Mouse (Mus musculus): ENCODE results near the gene Limch1.

Gene Limch1

DNA sequence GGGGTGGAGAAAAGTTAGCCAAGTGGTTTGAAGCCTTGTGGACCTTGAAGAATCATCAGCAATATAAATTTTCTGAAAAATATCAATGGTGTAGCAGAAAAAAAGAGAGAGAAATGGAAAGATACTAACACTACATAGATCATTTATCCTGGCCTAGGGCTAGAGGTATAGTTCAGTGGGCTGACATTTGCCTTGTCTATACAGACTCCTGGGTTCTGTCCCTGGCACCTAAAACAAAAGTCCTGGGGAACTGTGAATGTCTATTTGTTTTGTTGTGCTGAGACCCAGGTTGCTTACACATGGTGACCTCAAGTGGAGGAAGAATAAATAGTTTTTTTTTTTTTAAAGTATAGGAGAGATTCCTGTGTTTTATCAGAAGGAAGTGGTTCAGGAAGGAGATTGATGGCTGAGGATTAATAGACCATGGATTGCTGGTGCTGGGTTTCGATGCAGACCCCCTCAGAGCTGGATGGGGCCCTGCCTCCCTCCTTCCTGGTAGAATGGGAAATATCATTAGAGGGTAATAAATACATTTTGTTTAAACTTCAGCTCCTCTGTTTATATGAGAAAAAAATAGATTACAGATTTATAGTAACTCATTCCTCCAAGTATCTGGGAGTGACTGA, 40.5 kb downstream of the Limch1 start:
- DNase-seq (ENCODE audit: low spot score in 2 of 2), result no peak

DNA sequence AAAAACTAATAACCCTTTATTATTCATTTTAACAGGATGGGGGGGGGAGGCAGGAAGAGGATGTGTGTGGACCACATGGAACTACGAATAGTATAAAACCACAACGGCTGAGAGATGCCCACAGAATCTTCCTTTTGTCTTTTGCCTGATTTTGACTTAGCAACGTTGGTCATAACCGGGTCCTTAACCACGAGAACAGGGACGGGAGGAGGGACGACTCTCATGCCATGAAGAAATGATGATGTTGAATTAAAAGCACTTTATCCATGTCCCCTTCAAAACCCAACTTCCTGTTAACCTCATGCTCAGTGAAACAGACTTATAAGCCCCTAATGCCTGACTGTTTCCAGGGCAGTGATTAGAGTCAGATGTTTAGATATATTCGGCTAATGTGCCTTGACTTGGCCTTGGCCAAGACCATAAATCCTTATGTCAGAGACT, 41.0 kb downstream of the Limch1 start:
- DNase-seq (ENCODE audit: low spot score in 2 of 2), result no peak

DNA sequence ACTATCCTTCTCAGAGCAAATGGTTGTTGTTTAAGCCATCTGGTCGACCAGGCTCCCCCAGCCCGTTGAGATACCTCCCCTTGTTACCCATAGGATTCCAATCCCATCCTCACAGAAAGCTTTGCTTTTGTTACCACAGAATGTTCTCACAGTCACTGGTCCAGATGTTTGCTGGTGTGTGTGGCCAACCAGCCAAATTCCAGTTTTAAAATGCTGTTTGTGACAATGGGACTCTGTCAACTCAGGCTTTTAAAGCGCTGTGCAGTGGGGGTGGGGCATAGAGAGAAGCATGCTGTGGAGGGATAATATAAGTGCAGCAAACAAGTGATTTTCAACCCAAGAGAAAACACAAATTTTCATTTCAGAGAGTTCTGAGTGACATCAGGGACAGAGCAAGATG, 43.4 kb downstream of the Limch1 start:
- DNase-seq (ENCODE audit: low spot score in 2 of 2), result peak in 1 of 2 experiments; percentile 24

DNA sequence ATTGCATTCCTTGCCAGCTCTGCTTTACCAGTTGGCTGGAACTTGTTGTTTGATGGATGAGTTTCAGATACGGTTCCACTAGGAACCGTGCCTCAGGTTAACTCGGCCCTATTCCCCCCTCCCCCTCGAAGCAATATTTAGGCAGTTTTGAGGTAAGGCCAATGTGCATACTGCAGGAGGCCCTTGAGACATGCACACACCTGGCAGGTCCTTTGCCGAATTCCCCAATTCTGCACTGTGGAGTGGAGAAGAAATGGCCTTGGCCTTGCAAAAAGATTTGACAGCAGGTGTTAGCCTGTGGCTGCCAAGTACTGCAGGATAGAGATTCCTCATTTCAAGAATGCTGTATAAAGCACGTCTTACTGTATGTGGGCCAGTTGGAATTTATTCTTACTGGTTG, 45.5 kb downstream of the Limch1 start:
- DNase-seq (ENCODE audit: low spot score in 2 of 2), result no peak

DNA sequence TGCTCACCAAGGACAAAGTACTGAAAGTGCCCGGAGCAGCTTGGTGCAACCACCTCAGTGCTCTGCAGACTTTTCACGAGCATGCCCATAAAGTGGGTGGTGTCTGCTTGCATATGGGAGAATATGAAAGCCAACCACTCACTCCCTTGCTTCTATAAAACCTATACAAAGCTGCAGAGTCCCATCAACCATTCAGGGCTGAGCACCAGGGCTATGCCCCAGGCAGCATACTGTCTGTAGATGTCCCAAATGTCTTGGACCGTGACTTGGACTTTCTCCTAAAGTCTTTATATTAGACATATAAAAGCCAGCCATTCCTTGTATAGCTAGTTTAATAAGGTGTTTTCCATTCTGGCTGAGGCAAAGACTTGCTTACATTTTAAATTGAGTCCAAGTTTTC, 47.6 kb downstream of the Limch1 start:
- no peak for DNase-seq (ENCODE audit: low spot score in 2 of 2)

DNA sequence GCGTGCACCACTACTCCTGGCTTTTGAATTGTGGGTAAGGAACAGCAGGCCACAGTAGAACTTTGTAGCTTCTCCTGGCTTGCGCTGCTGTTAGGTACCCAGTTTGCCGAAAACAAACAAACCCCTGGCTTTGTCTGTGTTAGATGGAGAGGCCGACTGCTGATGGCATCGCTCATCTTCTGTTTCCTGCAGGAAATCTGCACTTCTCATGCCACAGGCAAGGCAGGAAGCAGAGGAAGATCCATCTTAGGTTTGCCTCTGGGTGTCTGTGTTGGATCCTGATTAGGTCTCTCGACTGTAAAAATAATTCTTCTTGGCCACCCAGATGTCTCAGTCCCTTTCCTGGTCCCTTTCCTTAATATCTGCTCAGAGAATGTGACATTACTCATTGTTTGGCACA, 51.7 kb downstream of the Limch1 start:
- DNase-seq (ENCODE audit: low spot score in 2 of 2), result no peak

DNA sequence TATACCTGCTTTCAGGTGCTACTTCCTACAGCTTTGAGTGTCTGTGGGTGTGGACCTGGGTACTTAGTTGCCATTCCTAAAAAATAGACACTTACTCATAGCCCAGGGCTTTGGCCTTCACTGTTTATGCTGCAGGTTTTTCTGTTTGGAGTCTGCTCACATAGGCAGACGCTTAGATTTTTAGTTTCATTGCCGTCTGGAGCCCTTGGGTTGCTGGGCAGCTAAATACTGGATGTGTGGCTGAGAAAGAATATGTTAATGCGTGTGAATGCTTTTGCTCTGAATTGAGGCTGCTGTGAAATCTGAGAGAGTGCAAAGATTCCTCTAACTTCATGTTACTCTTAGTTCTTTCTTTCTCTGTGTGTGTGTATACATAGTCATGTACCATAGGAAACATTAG, 52.5 kb downstream of the Limch1 start:
- no peak for DNase-seq (ENCODE audit: low spot score in 2 of 2)

DNA sequence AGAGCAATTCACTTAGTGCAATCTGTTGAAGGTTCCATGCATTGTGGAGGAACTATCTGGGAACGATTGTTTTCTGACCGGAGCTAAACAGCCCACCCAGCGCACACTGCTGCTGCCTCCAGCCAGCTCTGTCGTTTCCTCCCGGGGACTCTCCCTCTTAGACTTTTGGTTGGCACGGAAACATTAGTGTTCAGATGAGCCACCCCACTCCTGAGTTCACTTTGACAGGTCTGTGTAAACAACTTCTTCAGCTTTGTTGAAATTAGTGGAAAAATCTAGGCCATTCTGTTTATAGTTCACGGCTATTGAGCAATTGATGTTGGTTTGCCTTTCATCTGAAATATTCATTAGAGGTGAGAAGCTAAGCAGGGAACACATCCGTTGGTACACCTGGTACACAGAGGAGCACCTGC, 53.0 kb downstream of the Limch1 start:
- no peak for DNase-seq (ENCODE audit: low spot score in 2 of 2)

DNA sequence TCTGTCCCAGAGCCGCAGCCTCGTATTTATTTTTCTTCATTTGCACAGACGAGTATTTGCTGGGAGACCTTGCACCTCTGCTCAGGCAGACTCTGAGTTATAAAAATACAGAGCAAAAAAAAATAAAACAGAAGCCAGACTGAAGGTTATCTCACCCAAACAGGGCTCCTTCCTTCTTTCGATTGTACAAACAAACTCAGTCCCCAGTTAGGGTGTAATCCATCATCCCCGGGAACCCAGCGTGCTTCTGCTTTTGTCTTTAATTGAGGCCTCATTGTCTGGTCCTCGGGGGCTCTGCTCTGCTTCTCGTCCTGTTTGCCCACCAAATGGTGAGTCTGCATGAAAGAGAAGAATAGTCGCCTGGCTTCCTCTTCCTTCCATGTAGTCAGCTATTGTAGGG, 54.6 kb downstream of the Limch1 start:
- DNase-seq (ENCODE audit: low spot score in 2 of 2), result no peak

DNA sequence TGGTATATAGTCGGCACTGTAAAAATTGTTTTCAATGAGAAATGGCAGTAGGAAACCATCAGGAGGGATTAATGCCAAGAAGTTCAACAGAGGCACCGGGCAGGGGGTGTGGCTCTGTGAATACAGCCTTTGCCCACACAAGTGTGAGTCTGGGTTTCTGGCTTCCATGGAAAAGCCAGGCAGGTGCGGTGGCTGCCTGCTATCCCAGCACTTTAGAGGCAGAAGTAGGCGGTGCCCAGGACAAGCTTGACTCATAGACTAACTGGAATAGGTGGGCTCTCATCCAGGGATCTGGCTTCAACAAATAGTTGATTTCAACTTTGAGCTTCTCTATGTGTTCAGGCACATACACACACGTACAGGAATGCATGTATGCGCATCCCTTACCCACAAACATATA, 55.4 kb downstream of the Limch1 start:
- no peak for DNase-seq (ENCODE audit: low spot score in 2 of 2)

DNA sequence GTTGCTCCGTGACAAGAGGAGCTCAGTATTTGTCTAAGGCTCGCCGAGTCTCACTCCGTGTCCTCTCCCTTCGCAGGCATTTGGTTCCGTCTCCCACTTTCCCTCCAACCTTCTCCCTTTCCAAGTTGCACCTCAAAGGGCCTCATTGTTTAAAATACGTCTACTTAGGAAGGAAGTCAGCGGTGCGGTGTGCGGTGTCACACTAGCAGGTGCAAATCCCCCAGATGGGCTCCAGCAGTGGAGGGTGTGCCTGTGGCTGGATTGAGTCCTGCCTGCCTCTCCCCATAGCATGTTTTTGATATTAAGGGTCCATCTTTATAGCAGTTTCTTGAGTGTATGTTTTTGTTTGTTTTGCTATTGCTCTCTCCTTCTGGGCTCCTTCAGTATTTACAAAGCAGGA, 56.6 kb downstream of the Limch1 start:
- no peak for DNase-seq (ENCODE audit: low spot score in 2 of 2)

DNA sequence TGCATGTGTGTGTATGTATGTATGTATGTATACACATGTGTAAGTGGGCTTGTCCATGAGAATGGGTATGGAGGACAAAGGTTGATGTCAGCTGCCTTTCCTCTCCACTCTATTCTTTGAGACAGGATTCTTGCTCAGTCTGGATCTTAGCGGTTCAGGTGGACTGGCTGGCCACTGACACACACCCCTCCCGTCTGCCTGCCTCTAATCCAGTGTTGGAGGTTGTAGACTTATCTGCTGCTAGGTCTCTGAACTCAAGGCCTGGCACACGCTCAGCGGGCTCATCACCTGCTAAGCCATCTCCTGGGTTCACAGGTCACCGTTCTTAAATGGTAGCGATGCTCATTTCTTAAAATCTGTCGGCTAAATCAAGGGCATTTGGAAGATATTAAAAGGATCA, 60.7 kb downstream of the Limch1 start:
- DNase-seq (ENCODE audit: low spot score in 2 of 2), result no peak

DNA sequence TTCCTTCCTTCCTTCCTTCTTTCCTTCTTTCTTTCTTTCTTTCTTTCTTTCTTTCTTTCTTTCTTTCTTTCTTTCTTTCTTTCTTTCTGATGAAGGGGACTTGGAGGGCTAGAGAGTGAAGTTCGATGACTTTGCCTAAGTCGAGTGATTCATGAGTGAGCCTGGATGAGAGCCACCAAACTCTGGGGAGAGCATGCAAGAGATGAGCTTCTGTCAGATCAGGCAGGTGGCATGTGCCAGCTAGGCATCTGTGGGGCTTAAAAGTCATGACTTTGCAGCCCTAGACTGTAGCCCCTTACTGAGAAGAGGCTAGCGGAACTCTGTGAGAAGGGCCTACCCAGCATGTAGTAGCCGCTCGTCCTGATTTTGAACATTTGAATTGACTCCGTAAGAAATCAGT, 62.1 kb downstream of the Limch1 start:
- DNase-seq (ENCODE audit: low spot score in 2 of 2), result no peak

DNA sequence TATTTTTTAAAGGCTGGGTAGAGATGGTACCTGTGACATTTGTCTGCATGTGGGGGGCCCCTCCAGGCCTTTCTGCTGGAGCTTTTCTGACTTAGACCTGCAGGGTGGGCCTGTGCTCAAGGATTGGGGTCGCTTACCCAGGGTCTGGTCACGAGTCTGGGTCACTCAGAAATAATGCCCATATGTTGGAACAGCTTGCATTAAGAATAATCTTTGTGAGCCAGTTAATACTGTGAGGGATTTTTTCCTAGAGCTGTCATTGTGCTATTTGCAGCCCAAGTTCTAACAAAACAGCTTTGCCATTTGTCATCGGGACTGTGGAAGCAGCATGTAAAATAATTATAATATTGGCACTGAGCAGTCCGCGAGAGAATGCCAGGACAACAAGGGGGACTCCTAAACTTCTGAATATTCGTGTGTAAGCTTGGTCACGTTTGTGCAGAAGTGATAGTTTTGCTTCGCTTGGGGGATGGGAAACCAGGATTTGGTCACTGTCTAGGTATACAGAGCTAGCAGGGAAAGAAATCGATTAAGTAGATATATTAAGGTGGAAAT, 63.5 kb downstream of the Limch1 start:
- no peak for DNase-seq (ENCODE audit: low spot score in 2 of 2)

DNA sequence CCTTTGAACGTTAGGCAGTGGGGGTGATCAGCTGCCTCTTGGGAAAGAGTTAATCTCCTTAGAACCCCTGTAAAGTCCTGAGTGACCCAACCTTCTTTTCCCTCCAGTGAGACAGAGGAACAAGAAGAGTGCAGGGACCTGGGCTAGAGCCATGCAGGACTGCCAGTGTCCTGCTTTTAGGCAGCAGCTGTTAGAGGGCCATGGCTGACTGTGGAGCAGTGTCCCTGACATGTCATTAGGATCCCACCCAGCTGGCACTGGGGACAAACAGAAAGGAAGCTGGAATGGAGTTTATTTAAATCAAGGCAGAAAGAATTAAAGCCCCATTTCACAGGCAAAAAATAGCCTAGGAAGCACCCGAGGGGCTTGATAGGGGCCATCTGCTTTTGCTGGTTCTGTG, 64.8 kb downstream of the Limch1 start:
- DNase-seq (ENCODE audit: low spot score in 2 of 2), result no peak

DNA sequence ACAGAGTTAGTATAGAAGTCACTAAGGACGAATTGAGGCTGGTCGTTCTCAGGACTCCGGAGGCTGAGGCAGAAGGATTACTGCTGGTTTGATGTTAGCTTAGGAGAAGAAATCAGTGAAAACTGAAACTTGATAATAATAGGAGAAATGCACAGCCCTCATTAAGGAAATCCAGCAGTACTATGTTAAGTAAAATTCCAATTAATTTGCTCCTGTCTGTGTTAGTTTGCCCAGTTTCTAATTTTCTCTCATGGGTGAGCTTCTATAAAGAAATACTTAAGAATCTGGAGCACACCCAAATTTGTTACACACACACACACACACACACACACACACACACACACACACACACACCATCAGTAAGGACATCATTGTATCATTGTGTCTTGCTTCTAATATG, 69.0 kb downstream of the Limch1 start:
- DNase-seq (ENCODE audit: low spot score in 2 of 2), result no peak

DNA sequence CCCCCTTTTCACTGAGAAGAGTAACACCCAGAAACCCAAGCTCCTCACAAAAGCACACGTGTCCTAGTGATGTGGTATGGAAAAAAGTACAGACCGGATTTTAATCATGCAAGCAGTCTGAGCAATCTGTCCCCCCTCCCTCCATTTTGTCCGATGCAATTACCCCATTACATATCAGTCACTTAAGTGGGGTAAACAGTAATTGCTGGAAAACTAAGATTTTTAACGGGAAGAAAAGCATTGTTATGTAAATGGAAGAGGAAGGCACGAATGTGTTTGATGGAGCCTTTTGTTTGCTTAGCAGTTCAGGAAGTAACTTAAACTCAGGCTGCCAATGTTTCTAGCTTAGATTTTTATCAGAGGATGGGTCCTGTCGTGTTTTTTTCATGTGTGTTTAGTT, 70.2 kb downstream of the Limch1 start:
- no peak for DNase-seq (ENCODE audit: low spot score in 2 of 2)

DNA sequence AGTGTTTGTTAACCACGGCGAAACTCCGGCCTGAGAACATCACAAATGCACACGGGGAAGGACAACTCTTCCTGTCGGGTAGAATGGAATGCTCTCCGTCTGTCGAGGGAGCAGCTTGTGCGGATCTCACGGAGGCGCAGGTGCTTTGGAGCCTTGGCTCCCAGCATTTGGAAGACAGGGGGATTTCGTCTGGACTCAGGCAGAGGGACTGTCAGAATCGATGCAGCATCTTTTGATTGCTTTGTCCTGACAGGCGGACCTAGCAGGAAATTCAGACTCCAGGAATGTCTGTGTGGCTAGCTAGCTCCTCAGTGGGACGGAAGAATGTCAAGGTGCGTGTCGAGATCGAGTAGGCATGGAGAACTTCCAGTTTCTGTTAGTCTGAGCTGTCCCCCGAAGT, 71.1 kb downstream of the Limch1 start:
- no peak for DNase-seq (ENCODE audit: low spot score in 2 of 2)

DNA sequence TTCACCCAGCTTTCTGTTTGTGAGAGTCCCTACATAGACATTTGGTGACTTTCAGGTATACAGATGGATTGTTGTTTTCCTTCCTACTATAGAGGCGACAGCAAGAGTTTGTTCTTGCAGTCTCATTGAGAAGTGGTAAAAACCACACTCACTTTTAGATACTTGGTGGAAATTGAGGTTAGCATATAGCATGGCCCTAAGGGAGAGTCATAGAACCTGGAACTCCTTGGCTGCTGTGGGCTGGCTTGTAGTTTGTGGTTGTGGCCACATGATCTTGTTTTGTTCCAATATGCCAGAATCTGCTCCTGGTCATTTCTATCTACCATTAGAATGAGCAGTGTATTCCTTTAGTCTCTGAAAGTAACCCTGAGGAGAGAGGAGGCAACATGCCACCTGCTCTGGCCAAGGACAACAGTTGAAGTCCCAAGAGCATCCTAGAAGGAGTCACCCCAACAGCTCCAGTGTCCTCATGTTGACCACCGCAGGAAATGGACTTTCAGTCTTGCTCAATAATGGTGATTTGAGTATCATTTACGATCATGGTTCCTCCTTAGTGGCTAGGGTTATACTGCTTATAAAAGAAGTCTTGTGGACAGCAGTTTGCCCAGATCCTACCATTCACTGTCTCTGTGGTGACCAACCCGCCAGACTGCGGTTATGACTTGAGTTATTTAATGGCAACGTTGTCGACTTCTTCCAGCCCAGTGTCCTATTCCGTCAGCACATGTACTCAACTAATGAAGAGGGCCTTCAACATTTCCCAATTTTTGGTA, 71.7 kb downstream of the Limch1 start:
- no peak for DNase-seq (ENCODE audit: low spot score in 2 of 2)

DNA sequence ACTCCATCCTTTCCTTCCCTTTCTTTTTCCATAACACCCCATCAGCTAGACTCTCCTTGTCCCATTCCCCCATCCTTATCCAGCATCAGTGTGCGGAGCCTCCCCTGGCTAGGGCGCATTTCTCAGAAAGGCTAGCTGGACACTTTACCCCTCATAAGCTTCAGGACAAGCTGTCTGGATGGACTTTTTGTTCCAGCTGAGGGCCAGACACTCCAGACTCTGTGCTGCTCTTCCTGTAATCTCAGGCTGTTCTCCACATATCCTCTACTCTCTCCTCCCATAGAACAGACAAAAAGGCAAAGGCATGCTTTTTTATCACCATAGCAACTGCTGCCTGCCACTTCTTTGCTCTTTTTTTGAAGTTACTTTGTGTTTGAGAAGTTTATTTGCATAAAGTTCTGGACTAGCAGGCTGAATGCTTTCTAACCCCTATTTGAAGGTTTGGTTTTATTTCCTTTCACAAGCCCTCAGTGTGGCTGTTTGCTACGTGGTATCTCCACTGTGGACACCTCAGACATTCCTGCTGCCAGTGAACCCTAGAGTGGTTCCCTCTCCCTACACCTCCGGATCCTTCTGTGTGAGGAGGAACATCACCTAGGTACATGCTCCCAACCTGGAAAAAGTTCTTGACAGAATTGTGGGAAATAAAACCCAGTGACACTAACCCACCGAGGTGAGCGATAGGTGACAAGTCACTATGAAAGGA, 77.0 kb downstream of the Limch1 start:
- DNase-seq (ENCODE audit: low spot score in 2 of 2), result no peak

DNA sequence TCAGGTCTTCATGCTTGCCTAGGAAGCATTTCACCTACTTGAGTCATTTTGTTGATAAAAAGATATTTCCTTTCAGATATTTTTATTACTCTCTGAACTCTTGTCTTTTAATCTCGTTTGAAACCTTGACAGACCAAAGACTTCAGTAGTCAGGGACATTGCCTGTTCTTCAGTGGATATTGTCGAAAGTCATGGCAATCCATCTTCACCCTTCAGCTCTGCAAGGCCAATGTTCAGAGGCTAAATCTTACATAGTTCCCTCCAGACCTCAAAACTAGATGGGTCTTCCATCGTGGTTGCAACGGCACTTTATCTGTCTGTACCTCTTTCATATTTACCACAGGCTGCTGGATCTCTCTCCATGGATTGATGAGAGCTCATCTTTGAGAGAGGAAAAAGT, 80.0 kb downstream of the Limch1 start:
- DNase-seq (ENCODE audit: low spot score in 2 of 2), result no peak

DNA sequence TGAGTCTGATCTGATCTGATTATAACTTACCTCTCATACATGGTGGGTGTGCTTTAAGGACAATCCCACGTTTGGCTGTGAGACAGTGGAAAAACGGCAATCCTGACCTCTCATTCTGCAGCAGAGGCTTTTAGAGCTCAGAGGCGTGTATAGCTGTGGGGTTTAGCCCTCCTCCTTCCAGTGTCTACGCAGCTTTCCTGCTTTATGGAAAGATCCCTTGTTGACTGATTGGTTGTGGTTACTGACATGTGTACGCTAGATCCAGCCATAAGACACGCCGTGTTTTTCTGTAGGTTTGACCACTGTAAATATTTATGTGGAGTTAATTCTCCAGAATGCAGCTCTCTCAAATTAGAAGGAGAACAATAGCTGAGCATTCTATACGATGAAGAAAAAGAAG, 81.2 kb downstream of the Limch1 start:
- no peak for DNase-seq (ENCODE audit: low spot score in 2 of 2)

DNA sequence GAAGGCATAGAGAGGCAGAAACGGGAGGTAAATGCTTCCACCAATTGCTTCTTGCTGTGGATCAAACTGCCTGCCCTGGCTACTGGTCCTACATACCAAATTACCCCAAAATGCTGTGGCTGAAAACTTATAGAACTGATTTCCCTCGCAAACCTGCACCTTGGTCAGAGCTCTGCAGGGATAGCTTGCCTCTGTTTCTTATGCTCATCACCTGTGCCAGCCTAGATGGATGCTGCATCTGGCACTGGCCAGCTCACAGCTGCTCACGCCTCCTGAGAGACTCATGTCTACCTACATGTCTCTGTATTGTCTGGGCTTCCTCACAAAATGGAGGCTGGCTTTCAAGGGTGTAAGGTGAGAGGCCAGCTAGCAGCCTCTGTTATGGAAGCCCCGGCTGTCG, 83.9 kb downstream of the Limch1 start:
- DNase-seq (ENCODE audit: low spot score in 2 of 2), result no peak
